Mouse (Mus musculus): Measurements from ENCODE around the gene Sdf2l1.
"Not testable (repeated sequence)": the region's sequence is repeated elsewhere in the genome, so short reads cannot be mapped to it uniquely, and the experiment has no call there.

The Sdf2l1 gene

DNA sequence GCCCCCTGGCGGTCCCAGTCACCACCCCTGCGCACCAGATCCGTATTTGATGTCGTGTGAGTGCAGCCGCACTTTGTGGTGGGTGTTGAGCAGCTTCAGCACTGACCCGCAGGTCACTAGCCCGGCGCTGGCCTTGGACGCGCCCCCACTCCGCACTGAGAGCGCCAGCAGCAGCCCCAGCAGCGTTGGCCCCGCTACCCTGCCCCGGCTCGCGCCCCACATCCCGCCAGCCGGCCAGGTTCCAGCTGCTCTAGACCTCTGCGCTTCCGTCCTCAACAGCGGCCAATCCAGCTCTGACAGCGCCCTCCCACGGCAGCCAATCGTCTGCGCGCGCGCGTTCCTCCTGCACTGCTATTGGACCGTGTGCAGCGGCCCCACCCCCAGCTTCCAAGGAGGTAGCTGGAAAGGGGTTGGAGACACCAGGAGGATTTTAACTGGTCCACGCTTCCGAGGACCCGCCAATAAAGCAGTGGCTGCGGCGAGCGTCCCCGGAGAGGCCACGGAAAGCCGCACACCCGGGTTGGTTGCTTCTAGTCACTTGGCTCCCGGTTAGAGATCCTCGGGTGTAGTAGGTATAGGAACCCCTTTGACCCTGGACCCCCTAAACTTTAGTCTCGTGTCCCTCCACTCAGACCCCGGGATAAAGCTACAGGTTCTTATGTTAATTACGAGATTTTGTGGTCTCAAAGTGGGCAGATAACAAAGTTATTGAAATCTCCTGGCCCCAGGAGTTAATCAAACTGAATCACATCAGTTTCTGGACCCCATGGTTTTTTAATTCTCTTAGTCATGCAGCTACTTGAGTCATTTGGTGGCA, at the start of gene Sdf2l1:
Gene Sdf2l1 (minus strand): TSS at position 295 of the 817 bp plus-strand sequence.
- DNase-seq (ENCODE audit: extremely low spot score, low read depth, low spot score), result peak; percentile 81

DNA sequence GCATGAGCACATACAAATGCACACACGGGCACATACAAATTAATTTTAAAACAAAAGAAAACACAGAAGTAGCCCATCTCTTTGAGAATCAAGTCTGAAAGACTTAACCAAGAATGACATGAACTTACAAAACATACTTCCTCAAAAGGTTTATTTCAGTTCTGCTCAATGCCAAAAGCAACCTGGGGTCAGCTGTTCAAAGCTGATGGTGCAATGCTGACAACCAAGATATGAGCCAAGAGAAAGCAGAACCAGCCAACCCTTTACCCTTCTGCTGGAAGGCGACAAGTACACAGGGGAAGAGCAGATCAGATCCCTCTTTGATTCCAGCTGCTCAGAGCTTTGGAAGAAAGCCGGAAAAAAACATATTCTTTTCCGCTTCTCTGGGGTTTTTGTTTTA, 49.2 kb upstream of the Sdf2l1 start:
- DNase-seq (ENCODE audit: extremely low spot score, low read depth, low spot score), result no peak

DNA sequence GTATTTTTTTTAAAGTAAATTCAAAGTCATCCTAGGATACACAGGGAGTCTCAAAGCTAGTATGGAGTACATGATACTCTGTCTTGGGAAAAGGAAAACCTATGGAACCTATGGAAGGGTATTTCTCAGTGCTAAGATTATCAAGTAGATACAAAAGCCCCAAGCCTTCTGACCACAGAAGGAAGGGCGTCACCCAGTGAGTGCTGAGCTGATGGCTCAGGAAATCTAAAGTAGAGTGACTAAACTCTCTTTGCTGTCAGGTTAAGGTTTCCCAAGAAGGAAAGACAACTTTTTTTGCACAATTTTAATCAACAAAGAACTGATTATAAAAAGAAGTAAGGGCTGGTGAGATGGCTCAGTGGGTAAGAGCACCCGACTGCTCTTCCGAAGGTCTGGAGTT, 47.5 kb upstream of the Sdf2l1 start:
- DNase-seq (ENCODE audit: extremely low spot score, low read depth, low spot score), result no peak

DNA sequence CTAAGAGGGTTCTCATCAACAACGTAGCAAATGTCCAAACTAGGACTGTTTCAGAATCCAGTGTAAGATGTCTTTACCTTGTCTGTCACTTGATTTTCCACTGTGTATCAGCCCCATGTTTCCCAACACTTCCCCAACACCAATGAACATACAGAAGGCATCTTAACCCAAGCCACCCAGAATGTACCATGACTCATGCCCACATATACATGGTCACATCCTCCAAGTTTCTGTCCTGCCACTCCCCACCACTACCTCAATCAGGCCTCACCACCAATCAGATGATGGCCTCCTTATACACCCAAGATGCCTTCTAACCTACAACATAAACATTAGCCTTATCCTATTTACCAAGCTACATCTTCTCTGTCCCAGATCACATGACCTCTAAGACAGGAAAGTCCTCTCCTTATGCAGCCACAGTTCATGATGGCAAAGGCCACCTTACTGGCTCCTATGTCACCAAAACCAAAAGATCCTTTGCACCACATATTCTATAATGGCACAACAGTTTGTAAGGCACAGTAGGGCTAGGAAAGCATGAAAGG, 45.5 kb upstream of the Sdf2l1 start:
- DNase-seq (ENCODE audit: extremely low spot score, low read depth, low spot score), result no peak

DNA sequence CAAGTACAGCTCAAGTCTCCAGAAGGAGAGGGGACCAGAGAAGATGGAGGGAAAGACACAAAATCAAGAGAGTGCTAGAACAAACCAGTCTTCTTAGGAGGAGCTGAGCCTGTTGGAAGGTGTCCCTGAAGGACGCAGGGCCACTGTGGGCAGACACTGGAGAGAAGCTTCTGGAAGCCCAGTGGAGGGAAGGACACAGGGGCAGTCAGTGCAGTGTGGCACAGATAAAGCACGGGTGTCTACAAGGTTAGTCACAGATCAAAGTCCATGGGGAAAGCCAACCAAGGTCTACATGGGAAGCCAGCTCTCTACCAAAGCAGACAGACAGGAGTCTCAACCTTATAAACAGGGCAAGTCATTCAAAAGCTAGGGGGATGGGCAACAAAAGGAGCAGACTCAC, 43.6 kb upstream of the Sdf2l1 start:
- no peak for DNase-seq (ENCODE audit: extremely low spot score, low read depth, low spot score)

DNA sequence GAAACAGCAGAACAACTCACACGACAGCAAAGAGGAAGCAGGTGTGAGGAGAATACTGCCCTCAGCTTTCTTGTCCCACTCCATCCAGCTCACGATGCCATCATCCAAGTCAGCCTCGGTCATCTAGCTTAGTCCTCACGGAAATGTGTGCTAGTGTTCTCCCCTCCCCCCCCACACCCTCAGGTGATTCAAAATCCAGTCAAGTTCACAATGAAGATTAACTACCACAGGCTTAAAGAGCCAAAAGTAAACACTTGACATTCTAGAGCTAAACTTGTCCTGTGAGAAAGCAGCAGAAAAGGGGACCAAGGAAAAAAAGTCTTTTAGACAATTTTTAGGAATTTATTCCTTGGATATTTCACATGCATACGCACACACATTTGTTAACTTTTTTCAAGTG, 35.9 kb upstream of the Sdf2l1 start:
- no peak for DNase-seq (ENCODE audit: extremely low spot score, low read depth, low spot score)

DNA sequence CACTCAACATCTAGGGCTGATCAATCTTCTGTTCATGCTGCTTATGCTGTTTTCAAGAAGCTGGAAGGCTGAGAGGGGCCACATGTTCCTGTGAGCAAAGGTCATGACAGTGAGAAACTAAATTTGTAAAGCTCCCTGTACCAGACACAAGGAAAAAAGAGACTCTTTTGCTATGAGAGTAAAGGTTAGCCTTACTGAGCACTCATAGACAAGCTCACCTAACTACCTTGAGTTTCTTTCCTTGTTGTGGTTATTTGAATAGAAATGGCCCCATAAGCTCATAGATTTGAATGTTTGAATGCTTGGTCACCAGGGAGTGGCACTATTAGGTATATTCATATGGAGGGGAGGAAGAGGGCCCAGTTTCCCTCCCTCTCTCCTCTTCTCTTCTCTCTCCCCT, 35.0 kb upstream of the Sdf2l1 start:
- DNase-seq (ENCODE audit: extremely low spot score, low read depth, low spot score), result no peak

DNA sequence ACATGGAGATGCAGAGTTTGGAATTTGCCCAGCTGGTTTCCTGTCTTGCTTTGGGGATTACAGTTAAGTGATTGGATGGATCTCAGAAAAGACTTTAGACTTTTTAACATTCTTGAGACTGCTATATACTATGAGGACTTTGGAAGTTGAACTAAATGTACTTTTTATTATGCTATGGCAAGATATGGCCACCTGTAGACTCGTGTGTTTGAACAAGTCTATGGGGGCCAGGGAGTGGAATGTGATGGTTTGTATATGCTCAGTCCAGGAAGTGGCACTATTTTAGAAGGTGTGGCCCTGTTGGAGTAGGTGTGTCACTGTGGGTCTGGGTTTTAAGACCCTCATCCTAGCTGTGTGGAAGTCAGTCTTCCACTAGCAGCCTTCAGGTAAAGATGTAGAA, 33.3 kb upstream of the Sdf2l1 start:
- not testable (repeated sequence) for DNase-seq (ENCODE audit: extremely low spot score, low read depth, low spot score)

DNA sequence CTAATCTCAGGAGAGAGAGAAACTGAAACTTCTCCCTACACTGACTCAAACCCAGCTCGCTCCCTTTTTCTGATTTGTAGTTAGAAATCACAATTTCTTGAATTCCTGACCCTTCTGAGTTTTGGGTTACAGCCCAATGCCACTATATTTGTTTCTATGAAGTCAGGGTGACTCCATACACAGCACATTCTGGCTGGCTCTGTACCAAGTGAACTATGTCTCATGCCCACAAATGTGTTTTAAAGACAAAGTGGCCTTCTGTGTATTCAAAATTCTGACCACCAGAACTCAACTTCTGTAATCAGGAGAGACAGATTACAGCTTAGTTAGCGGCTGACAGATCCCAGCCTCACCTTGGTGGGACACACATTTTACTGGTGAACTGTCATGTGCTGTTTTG, 22.2 kb upstream of the Sdf2l1 start:
- no peak for DNase-seq (ENCODE audit: extremely low spot score, low read depth, low spot score)

DNA sequence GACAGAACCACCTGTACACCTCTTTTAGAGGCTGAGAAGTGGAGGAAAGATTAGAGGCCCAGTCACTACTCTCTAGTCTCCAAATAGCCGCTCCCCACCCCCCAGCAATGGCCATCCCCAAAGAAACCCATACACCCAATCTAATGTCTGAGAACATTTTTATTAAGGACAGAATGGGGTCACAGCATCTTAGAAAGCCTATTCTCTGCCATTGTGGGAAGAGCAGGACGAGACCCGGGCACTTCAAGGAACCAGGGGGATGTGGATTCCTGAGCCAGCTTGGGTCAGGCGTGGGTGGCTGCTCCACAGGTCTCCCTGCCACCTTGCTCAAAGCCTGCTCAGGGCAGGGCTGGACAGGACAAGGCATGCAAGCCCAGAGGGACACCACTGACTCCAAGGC, 19.7 kb upstream of the Sdf2l1 start:
- no peak for DNase-seq (ENCODE audit: extremely low spot score, low read depth, low spot score)

DNA sequence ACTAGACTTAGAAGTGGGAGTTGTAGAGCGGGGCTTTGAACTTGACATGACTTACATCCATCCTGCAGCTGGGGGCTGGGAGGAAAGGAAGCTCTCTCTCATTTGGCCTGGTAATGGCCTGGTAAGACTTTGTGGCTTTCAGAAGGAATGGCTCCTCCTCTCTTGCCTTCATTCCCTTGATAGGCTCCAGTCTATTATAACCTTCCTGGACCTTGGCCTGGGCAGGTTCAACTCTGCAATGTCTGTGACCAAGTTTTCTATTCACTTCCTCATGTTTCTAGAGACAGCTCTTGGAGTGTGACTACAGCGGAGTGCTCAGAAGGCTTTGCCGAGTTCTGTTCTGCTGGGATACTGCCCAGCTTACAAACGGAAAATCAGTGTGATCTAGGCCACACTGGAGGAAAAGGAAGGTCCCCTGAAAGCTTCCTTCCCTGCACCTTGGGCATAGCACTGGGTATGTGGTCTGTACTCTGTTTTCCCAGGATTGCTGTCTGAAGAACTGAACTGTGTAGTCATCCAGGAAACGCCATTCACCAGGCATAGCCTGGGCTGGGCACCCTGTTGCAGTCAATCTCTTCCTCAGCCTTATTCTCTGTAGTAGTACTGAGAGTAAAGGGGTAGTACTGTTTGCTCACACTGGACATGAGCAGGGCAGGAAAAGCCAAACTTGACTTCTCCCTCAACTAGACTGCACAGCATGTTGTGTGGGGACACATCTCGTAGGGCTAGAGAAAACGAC, 18.5 kb upstream of the Sdf2l1 start:
- no peak for DNase-seq (ENCODE audit: extremely low spot score, low read depth, low spot score)

DNA sequence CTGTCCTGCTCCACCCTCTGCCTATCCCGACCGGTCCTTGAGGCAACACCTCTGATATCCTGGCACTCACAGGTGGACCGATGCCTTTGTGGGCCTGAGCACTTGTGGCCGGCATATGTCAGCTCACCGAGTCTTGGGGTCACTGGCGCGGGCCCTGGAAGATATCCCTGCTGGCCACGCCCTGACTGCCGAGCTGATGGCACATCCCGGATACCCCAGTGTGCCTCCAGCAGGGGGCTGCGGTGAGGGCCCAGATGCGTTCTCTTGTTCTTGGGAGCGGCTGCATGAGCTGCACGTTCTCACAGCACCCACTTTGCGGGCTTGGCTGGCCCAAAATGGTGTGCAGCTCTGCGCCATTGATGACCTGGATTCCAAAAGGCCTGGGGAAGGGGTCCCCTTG, 15.9 kb upstream of the Sdf2l1 start:
- DNase-seq (ENCODE audit: extremely low spot score, low read depth, low spot score), result no peak

DNA sequence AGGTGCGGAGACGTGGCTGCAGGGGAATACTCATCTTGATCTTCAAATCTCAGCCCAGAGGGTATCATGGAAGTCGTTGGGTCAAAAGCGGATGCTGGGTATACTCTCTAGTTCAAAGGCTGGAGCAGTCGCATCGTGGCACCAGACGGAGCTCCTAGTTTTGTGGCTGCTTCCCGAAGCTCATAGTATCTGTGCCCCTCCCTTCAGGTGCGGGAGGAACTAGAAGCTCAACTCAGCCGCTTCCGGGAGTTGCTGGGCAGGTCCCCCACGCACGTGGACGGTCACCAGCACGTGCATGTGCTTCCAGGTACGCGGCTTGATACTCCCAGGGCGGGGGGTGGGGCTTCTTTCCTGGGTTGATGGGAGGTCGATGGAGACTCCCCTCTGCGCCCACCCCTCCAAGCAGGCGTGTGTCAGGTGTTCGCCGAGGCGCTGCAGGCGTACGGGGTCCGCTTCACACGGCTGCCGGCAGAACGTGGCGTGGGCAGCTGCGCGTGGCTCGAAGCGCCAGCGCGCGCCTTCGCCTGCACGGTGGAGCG, 15.3 kb upstream of the Sdf2l1 start:
- DNase-seq (ENCODE audit: extremely low spot score, low read depth, low spot score), result no peak

DNA sequence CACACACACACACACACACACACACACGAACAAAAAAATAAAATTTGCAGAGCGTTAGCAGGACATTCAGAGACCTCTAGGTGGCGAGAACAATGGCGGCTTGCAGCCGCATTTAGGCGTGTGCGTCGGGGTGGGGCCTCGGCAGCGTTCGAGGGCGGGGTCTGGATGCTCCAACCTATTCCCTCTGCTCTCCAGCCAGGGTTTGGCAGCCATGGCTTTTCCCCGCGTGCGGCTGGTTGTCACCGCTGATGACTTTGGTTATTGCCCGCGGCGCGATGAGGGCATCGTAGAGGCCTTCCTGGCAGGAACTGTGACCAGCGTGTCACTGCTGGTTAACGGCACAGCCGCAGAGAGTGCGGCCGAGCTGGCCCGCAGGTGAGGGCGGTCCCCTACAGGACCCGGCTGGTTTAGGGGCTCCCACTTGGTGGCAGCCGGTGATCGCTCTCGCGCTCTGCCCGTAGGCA, 14.6 kb upstream of the Sdf2l1 start, which contains the start of gene Ccdc116:
Gene Ccdc116 (minus strand): TSS at position 458 of the 464 bp plus-strand sequence.
- DNase-seq (ENCODE audit: extremely low spot score, low read depth, low spot score), result peak; percentile 77

DNA sequence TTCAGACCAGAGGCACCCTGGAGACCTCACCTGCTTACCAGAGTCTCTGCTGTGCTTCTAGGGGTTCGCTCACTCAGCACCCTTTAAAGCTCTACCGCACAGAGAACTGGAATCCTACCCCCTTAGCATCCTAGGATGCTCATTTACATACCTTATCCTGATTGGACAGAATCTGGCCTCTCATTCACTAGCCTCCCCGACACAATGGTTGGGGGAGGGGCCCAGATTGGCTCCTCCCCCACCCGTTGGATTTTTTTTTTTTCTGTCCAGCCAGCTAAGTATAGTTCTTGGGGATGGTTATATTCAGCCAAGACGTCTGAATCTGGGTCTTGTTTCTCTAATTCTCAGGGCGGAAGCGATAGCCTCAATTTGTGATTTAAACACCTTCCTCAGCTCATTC, 12.2 kb upstream of the Sdf2l1 start, which contains the start of gene Ydjc:
Gene Ydjc (plus strand): TSS at position 283 of the 400 bp plus-strand sequence.
- no peak for DNase-seq (ENCODE audit: extremely low spot score, low read depth, low spot score)

DNA sequence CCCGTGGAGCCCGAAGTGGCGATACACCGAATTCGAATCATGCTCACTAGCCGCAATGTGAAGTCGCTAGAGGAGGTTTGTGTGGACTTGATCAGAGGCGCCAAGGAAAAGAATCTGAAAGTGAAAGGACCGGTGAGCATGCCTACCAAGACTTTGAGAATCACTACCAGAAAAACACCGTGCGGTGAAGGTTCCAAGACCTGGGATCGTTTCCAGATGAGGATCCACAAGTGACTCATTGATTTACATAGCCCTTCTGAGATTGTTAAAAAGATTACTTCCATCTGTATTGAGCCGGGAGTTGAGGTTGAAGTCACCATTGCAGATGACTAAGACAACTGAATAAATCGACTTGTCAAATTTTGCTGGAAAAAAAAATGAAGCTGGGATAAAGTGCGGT, 5.2 kb upstream of the Sdf2l1 start:
- no peak for DNase-seq (ENCODE audit: extremely low spot score, low read depth, low spot score)

DNA sequence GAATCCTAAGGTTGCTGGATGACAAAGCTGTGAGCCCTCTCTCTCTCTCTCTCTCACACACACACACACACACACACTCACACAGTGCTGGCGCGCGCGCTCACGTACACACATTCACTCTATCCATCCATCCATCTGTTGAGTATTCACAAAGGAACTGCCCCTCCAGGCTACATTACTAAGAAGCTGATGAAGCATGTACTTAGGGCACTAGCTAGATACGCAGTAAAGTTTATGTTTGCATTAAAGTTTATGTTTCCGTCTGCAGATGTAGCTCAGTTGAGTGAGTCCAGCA, 670 bp upstream of the Sdf2l1 start:
- DNase-seq (ENCODE audit: extremely low spot score, low read depth, low spot score), result no peak

DNA sequence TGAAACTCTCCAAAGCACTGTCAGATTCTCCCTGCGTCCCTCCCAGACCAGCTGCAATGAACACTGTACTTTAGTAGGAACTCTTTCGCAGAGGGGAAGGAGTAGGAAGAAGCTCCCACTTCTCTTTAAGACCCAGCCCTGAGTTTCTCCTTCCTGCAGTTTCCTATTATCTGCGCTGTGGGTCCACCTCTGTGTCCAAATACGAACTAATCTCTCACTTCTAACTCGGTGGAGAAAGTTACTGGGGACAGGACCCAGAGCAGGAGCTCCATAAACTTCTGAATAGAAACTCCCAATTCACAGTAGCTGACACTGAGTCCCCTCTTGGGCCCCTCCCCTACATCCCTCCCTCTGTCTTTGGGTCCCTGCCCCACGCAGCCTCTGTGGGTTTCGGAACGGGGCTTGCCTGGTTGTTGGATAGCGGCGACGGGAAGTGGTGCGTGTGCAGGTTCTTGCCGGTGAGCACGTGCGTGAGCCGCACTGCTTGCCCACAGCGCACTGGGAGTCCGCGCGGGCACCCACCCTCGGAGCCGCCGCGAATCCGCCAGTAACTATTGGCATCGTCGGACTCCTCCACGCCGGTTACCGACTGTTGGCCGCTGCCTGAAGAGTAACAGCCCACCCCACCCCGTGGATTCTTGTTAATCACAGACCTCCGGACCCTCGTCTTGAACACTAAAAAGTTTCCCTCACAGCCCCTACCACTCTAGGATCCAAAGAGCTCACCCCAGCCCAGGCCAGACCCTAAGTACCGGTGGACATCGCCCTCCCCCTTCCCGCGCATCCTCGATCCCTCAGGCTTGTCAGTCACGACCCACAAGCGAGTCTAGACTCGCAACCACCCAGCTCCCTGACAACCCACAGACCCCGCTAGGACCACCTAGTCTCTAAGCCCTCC, 743 bp downstream of the Sdf2l1 start:
- no peak for DNase-seq (ENCODE audit: extremely low spot score, low read depth, low spot score)

DNA sequence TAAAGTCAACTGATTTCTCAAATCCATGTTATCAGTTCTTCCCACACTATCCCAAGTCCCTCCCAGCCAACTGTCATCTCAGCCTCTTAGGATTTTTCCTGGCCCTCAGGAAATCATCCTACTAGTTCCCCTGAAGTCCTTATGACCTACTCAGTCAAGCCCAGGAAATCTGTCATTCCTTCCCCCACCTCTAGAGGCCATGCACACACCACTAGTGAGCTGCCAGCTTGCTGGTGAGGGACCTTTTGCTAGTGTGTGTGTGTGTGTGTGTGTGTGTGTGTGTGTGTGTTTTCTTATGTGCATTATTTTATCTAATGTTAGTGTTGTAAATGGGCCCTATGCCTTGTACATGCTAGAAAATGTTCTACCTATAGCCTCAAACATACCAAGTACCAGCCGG, 4.9 kb downstream of the Sdf2l1 start:
- no peak for DNase-seq (ENCODE audit: extremely low spot score, low read depth, low spot score)

DNA sequence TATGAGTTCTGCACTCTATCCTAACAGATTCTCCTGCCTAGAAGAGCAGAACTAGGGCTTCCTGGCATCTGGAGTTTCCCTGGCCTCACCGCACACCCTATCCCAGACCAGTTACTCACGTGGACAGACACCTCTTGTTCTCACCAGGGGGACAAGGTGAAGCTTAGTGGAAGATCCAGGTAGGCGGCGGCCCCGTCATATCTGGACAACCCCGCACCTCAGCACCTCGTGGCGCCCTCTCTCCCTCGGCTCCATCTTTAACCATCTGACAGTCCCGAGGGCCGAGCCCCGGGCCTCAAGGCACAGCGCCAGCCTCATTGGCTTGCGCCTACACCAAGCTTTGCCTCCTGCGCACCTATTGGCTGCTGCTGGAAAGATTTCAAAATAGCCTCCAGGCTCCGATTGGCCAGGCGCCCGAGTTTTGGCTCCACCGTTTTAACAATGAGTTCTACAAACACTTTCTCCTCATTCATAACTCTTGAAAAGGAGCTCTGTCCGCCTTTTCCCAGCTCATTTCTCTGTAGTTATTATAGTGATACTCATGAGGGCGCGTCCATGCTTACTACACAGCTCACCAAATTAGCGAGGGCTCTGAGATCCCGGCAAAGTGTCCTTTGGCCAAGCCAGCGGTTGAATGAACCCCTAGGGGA, 7.2 kb downstream of the Sdf2l1 start, which contains the start of gene 2610318N02Rik:
Gene 2610318N02Rik (minus strand): TSS at position 297 of the 650 bp plus-strand sequence.
- DNase-seq (ENCODE audit: extremely low spot score, low read depth, low spot score), result peak; percentile 81

All from hindlimb bud, embryonic 11.5 days (tissue).